Mouse (Mus musculus) adipose tissue, adult 10 weeks (tissue): ENCODE data around the gene Lrch1. TPM values are rescaled to one million over a fixed set of nuclear protein-coding genes. Genes with fewer than 3 reads are reported as not detected.

Experiments
- polyA plus RNA-seq: library from polyadenylated mRNA; stranded (reverse); fragments of 350-450 nt; fragmentation: Illumina TruSeq; extraction: RNeasy Lipid Tissue Mini Kit (QIAGEN cat#74804); gene quantifications from one replicate; pipeline ENCODE4 v1.2.3, GENCODE M21; 2014; ENCODE audit warnings: low read depth, low replicate concordance

The Lrch1 gene
- 6.4 TPM for polyA plus RNA-seq

GRCm38 (mm10) chr14:74947376-74948013, at the start of gene Lrch1:
Gene Lrch1 (minus strand): TSS chr14:74947876.

DNA sequence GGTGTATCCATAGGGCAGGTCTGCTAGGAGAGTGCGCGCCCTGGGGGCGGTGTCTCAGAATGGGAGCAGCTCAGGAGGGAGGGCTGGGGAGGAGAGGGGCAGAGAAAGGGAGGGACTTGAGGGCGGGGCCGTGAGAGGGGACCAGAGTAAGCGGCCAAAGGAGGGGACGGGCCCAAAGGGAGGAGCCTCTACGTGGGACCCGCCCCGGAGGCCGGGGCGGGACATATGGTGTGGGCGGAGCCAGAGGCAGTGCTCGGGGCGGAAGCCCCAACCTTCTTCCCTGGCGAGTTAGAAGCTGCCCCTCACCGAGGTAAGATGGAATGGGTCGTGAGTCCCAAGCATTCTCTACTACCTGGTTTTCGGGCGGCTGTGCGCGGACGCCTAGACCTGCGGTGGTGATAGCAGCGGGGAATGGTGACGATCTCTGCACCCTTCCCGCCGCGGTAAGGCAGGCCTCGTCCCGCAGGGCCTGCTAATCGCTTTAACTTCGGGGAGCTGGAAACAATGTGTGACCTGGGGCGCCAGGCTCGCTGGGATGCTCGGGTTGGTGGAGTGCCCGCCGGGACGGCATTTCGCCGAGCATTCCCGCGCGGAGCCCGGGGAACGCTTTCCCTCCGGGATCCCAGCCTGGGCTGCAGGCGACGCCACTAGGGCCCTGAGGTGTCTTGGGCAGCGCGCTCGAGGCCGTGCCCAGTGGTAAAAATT, 215.4 kb downstream of the Lrch1 start, which contains the start of gene Esd:
Esd (plus strand) TSS at position 219 of the 705 bp plus-strand sequence.

Other genes with a start within 250 kb of the Lrch1 start
- gene Esd, start 215.6 kb downstream of the Lrch1 start, polyA plus RNA-seq: 192 TPM
- 1.1 TPM for gene Rubcnl, start 68.2 kb upstream of the Lrch1 start, polyA plus RNA-seq
- 2.7 TPM for gene Lrrc63, start 183.0 kb upstream of the Lrch1 start, polyA plus RNA-seq
- 211 TPM for gene Lcp1, start 183.2 kb upstream of the Lrch1 start, polyA plus RNA-seq